Mouse (Mus musculus) cerebellum, adult 2 months (tissue): ENCODE data around the gene Vmn2r29. TPM values are rescaled to one million over a fixed set of nuclear protein-coding genes. Genes with fewer than 3 reads are reported as not detected.

Source experiments
- DNase-seq, 2 experiments: peaks; one replicate each; pipeline ENCODE4 v3.0.0; 2021
- H3K27ac ChIP-seq: fragments of 200-500 bp; 2 replicates; pipeline ENCODE4 v1.5.1; 2012; ENCODE audit warnings: low read length, control low read depth, inconsistent platforms; ENCODE audit not compliant: insufficient read depth
- H3K27me3 ChIP-seq: fragments of 200-500 bp; 2 replicates; pipeline ENCODE4 v1.6.1; 2012; ENCODE audit warnings: inconsistent platforms, mild to moderate bottlenecking, low read length, moderate library complexity; ENCODE audit not compliant: control insufficient read depth, insufficient read depth
- H3K4me1 ChIP-seq: fragments of 200-500 bp; 2 replicates; pipeline ENCODE4 v1.6.1; 2011; ENCODE audit warnings: low read length; ENCODE audit not compliant: control insufficient read depth, insufficient read depth
- H3K4me3 ChIP-seq: fragments of 200-500 bp; replicated peaks from 2 replicates; pipeline ENCODE3; 2011; ENCODE audit warnings: mild to moderate bottlenecking, low read depth, low read length, control low read depth; ENCODE audit not compliant: insufficient read depth
- CTCF ChIP-seq: fragments of 200-500 bp; IDR thresholded peaks from 2 replicates; pipeline ENCODE4 v1.5.1; 2011; ENCODE audit warnings: low read depth, mild to moderate bottlenecking, control low read depth, low read length, moderate library complexity, borderline replicate concordance; ENCODE audit not compliant: insufficient read depth
- POLR2A ChIP-seq: fragments of 200-500 bp; IDR thresholded peaks from 2 replicates; pipeline ENCODE4 v1.6.1; 2011; ENCODE audit warnings: low read length, control low read depth, borderline replicate concordance; ENCODE audit not compliant: insufficient read depth
- WGBS: fragments of 180-500 bp; shearing (Covaris S2); methylation state at CpG from one replicate; pipeline ENCODE4 v1.1.7; 2018; 5-methylcytosine and 5-hydroxymethylcytosine counted together
- polyA plus RNA-seq: library from polyadenylated mRNA; depleted of rRNA; stranded (reverse); fragments of >200 nt; gene quantifications from 2 replicates; pipeline ENCODE4 v1.2.3, GENCODE M21; 2012; rRNA removed

Vmn2r29 gene
- polyA plus RNA-seq, 1 experiment = 3.9 TPM

DNA sequence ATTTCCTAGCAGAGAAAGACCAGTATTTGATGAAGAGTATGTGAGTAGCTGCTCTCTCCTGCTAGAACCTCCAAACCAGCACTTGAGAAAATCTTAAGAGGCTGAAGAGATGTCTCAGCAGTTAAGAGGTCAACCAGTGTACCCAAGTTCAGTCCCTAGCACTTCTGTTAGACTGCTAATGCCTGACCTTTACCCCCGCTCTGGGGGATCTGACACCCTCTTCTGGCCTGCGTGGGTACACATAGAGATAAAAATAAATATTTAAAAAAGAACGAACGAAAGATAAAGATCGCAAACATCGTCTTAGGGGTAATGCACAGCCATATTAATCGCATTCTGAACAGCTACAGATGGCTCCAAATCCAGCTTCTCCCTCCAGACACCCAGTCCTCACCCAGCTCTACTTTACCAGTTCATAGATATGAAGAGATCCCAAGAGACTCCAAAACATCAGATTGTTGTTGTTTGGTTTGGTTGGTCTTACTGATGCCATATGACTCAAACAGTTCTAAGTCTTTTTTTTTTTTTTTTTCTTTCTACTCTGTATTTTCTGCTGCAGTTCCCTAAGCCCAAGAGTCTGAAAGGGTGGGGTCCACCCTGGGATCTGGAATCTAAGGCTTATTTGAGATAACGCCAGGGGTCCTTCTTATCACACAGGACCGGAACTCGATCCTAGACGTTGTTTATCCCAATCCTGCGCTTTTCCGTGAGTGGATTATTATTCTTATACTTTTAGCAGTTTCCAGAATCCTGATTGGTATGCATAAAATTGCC is 59.5 kb downstream of the Vmn2r29 start:
- H3K4me1 ChIP-seq = no peaks in the 10 kb centered on the region
- H3K4me3 ChIP-seq = peak overlapping the region; percentile 74
- WGBS = 40% methylated on average over 13 of the region's 13 CpGs
- no peak for DNase-seq
- no peaks in the 10 kb centered on the region for H3K27me3 ChIP-seq
- TF ChIP-seq POLR2A = no peak
- no peak for TF ChIP-seq CTCF
- H3K27ac ChIP-seq = no peak overlapping the region

GRCm38 (mm10) chr7:7185897-7186296 is 61.2 kb downstream of the Vmn2r29 start:
- 97% methylated on average over 1 of the region's 1 CpGs for WGBS
- Histone ChIP-seq H3K27ac (no peak overlapping the region), H3K27me3 (no peaks in the 10 kb centered on the region), H3K4me3 (no peak overlapping the region), H3K4me1 (no peaks in the 10 kb centered on the region)
- TF ChIP-seq POLR2A = no peak
- no peak for TF ChIP-seq CTCF
- DNase-seq = no peak

Other genes starting within 250 kb of the Vmn2r29 start
- 16.1 and 17.3 TPM in 2 replicates for gene Zfp954, start 125.8 kb downstream of the Vmn2r29 start, polyA plus RNA-seq
- gene Zfp773, start 110.6 kb downstream of the Vmn2r29 start, polyA plus RNA-seq = 1.1 and 1.3 TPM in 2 replicates
- gene Zfp418, start 76.0 kb downstream of the Vmn2r29 start, polyA plus RNA-seq = 4.1 and 4.3 TPM in 2 replicates
- gene Zfp772, start 37.3 kb downstream of the Vmn2r29 start, polyA plus RNA-seq = 11.8 and 12.1 TPM in 2 replicates
- 7.8 and 8.2 TPM in 2 replicates for gene Gm45844, start 31.0 kb upstream of the Vmn2r29 start, polyA plus RNA-seq
- 89.4 and 92.1 TPM in 2 replicates for gene Clcn4, start 53.5 kb upstream of the Vmn2r29 start, polyA plus RNA-seq
- gene Vmn2r30, start 90.3 kb upstream of the Vmn2r29 start, polyA plus RNA-seq = 0.03 TPM in 1 of 2 replicates, not detected in the other
- gene Gm45783, start 127.2 kb upstream of the Vmn2r29 start, polyA plus RNA-seq = not detected in 2 replicates
- not detected in 2 replicates for gene Vmn2r31, start 152.4 kb upstream of the Vmn2r29 start, polyA plus RNA-seq
- not detected in 2 replicates for gene Vmn2r32, start 232.7 kb upstream of the Vmn2r29 start, polyA plus RNA-seq